Mouse (Mus musculus): ENCODE data around the gene Alox12. TPM values are rescaled to one million over a fixed set of nuclear protein-coding genes. Genes with fewer than 3 reads are reported as not detected.

The Alox12 gene
- under 1 TPM; 0.45 to 0.69 TPM for total RNA-seq (2021)
- long read RNA-seq, partial matches to known transcripts, result 0 of 2 reads
- long read RNA-seq, other reads (novel, unspliced or antisense), result 1 of 2 reads

- DNase-seq (ENCODE audit: low spot score in 2 of 2), result peak in 1 of 2 experiments; percentile 30
Measured at GRCm38 (mm10) chr11:70254931-70255531, at the start of gene Alox12. TSS of gene Alox12 (minus strand) at chr11:70255353.

GRCm38 (mm10) chr11:70302293-70302692 lies 47.1 kb upstream of the Alox12 start:
- DNase-seq (ENCODE audit: low spot score in 2 of 2), result no peak

DNA sequence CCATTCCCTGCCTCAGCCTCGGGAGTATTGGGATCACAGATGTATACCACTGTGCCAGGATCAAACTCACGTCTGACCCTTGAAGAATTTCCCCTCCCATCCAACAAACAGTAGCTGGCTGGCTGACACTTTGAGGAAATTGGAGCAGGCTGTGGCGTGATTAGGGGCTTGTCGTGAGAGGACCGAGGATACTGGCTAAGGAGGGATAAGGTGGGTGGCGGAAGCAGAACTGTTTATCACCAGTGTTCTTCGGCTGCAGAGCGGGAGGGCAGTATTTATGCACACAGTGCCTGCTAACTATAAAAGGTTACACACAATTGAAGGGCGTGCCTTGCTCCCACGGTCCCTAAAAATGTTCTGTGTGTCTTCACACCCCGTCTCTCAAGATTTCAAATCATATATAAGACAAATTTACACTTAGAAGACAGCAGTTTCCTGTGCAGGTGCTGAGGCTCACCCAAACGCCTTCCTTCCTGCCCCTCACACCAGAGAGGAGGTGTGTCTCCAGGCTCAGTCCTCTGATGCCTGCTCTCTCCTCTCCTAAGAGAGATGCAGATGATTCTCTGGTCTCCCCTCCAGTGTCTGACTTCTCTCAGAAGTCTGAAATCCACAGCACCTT lies 42.8 kb upstream of the Alox12 start:
- no peak for DNase-seq (ENCODE audit: low spot score in 2 of 2)

- DNase-seq (ENCODE audit: low spot score in 2 of 2), result no peak
Measured at GRCm38 (mm10) chr11:70297405-70297804, 42.3 kb upstream of the Alox12 start.

- peak; percentile 22 to 28 for DNase-seq (ENCODE audit: low spot score in 2 of 2)
Measured at GRCm38 (mm10) chr11:70293881-70294280, 38.7 kb upstream of the Alox12 start.

DNA sequence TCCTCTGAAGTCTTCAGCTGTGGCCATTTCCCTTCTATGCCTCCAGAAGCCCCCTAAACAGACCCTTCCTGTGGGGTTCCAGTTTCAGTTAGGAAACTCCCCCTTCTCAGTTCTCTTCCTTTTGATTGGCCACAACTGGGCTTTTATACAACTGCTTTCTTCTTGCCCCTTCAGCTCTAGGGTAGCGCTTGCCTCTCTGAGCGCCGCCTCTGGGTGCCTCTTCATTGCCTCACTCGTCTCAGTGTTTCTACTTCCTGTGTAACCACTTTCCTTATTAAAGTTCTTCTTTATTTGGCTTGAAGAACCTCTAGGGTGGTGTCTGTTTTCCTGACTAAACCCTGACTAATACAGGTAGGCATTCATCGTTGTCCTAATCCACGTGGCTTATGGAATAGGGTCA lies 36.1 kb upstream of the Alox12 start:
- no peak for DNase-seq (ENCODE audit: low spot score in 2 of 2)

GRCm38 (mm10) chr11:70289236-70289635 lies 34.1 kb upstream of the Alox12 start:
- peak; percentile 17 to 44 for DNase-seq (ENCODE audit: low spot score in 2 of 2)

DNA sequence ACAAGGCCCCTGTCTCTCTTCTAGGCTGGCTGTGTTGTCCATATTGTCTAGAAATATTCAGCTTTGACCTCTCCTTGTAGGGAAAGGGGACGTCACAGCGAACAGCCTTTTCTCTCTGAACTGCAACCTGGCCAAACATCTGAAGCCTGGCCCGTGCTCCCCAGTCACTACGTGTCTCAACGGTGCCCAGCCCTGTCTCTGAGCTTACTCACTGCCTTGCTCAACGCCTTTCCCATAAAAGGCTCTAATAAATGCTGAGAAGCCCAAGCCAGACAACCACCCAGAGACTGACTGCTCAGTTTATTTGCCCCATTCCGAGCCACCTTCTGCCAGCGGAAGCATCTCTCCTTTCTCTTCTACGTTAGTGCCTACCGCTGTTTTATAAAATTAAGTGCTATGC lies 32.9 kb upstream of the Alox12 start:
- DNase-seq (ENCODE audit: low spot score in 2 of 2), result no peak

DNA sequence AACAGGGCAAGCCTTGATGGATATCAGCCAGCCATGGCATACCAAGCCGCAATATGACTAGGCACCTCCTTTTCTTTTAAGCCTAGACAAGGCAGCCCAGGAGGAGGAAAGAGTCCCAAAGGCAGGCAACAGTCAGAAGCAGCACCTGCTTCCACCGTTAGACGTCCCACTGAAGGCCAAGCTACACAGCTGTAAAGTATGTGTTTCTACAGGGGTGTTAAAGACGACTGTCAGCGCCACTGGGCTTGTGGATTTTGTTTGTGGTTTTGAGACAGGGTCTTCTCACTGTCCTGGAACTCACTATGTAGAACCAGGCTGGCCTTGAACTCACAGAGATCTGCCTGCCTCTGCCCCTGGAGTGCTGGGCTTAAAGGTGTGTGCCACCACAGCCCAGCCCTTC lies 30.5 kb upstream of the Alox12 start:
- DNase-seq (ENCODE audit: low spot score in 2 of 2), result no peak

- no peak for DNase-seq (ENCODE audit: low spot score in 2 of 2)
Measured at GRCm38 (mm10) chr11:70284757-70285156, 29.6 kb upstream of the Alox12 start.

- DNase-seq (ENCODE audit: low spot score in 2 of 2), result no peak
Measured at GRCm38 (mm10) chr11:70283666-70284065, 28.5 kb upstream of the Alox12 start.

- peak in 1 of 2 experiments; percentile 21 for DNase-seq (ENCODE audit: low spot score in 2 of 2)
Measured at GRCm38 (mm10) chr11:70280441-70280840, 25.3 kb upstream of the Alox12 start.

DNA sequence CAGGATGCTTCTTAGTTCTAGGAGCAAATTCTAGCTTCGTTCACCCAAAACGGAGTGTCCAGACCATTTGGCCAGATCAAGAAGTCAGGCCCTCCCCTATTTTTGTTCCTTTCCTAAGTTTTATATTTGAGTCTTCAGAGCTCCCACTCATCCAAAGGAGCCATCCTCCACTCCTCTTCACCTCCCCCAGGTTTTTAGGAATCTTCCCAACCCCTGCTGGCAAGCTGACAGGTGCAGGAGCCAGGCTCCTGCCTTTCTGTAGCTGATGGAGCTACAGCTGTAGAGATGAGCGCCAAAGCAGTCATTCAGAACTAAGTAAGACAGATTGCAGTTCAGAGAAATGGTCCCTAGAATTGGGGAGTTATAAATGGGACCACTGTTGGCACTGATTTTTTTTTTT lies 23.8 kb upstream of the Alox12 start:
- no peak for DNase-seq (ENCODE audit: low spot score in 2 of 2)

- DNase-seq (ENCODE audit: low spot score in 2 of 2), result no peak
Measured at GRCm38 (mm10) chr11:70271641-70272040, 16.5 kb upstream of the Alox12 start.

GRCm38 (mm10) chr11:70266405-70266804 lies 11.3 kb upstream of the Alox12 start:
- no peak for DNase-seq (ENCODE audit: low spot score in 2 of 2)

DNA sequence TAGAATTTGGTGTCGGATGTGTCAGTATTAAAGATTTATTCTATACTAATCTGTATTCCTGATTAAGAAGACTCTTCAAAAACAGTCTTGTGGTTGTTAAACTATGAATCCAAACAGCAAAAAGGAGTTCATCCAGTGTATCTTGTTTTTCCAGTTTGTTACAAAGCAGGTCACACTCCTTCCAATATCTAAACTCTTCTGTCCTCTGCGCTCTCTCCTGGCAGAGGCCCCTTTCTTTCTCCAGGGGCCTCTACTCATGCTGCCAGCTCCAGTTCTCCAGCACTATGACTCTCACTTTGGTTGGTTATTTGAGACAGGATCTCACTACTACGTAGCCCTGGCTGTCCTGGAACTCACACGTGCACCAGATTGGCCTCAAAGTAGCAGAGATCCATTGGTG lies 10.7 kb upstream of the Alox12 start:
- no peak for DNase-seq (ENCODE audit: low spot score in 2 of 2)

DNA sequence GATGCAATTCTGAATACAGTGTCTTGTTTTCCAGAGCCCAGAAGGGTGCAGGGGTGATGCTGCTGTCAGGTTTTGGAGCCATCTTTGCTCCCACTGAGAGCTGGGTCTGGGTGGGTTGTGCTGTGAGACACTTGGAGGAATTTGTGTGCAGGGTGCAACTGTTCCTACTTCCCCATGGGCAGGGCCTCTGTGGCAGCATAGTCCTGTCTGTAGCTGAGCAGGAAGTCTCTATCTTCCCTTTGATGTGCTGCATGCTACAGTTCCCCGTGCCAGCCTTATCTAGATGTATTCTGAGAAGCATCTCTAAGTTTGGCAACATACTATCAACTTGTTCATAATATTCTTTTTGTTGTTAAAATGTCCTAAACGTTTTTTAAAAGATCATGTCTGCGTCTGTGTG lies 10.1 kb upstream of the Alox12 start:
- DNase-seq (ENCODE audit: low spot score in 2 of 2), result no peak

GRCm38 (mm10) chr11:70259035-70259434 lies 3.9 kb upstream of the Alox12 start:
- no peak for DNase-seq (ENCODE audit: low spot score in 2 of 2)

DNA sequence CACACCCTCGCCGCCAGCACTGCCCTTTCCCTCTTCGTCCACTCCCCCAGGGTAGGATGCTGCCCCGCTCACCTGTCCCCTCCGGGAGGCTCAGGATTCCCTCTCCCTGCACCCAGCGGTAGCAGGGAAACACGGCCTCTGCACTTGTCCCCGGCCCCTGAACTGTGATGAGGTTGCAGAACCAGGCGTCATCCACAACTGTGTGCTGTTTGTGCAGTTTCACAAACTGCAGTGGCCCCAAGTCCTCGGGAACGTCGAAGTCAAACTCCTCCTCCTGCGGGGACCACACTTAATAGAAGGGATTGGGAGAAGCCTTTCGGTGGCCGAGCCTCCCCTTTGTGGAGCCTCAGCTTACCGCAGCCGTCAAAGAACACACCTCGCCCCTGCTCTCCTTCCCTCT lies 816 bp downstream of the Alox12 start:
- DNase-seq (ENCODE audit: low spot score in 2 of 2), result no peak

GRCm38 (mm10) chr11:70251853-70252252 lies 3.3 kb downstream of the Alox12 start:
- no peak for DNase-seq (ENCODE audit: low spot score in 2 of 2)

- DNase-seq (ENCODE audit: low spot score in 2 of 2), result no peak
Measured at GRCm38 (mm10) chr11:70250150-70250549, 5.0 kb downstream of the Alox12 start.

- DNase-seq (ENCODE audit: low spot score in 2 of 2), result peak; percentile 74 to 76
Measured at GRCm38 (mm10) chr11:70247136-70247845, 7.9 kb downstream of the Alox12 start.

Measured in layer of hippocampus, postnatal 10 days (tissue).